Mouse (Mus musculus): Measurements from ENCODE around the gene Clic4. TPM values are rescaled to one million over a fixed set of nuclear protein-coding genes. Genes with fewer than 3 reads are reported as not detected.

Clic4 gene
- polyA plus RNA-seq, 1 experiment from 2014 or later = 107 TPM

- H3K36me3 ChIP-seq (ENCODE audit: control insufficient read depth, insufficient read depth, low read length) = no peaks in the 10 kb centered on the region
- H3K4me3 ChIP-seq (ENCODE audit: low read depth, low read length) = peak overlapping the region; percentile 29
- peaks cover 10% of the 10 kb centered on the region; the same call in 1 of the 2 replicates for H3K4me1 ChIP-seq (replicated peaks; ENCODE audit: control insufficient read depth, insufficient read depth, low read length)
- no peak overlapping the region for H3K27ac ChIP-seq (ENCODE audit: low read depth)
- ATAC-seq (replicated peaks; ENCODE audit: low FRiP score, low TSS enrichment, low read depth) (peak; percentile 33), DNase-seq (ENCODE audit: low spot score) (peak; percentile 93)
- peaks cover 23% of the 10 kb centered on the region for H3K27me3 ChIP-seq (replicated peaks; ENCODE audit: control insufficient read depth, insufficient read depth, low read length)
- H3K4me2 ChIP-seq (ENCODE audit: low read length) = peak overlapping the region; percentile 70
- 2% methylated on average over 47 of the region's 47 CpGs for WGBS
- H3K9ac ChIP-seq (ENCODE audit: low read length) = 0 out of 2 replicates have a peak overlapping the region, but pooled peaks have one; percentile 1
- 0 out of 2 replicates have a peak, but pooled peaks cover 6% of the 10 kb centered on the region for H3K9me3 ChIP-seq (ENCODE audit: control insufficient read depth, low read length)
Observed at GRCm38 (mm10) chr4:135205711-135206600, 66.7 kb downstream of the Clic4 start.

- no peak overlapping the region for H3K9ac ChIP-seq (ENCODE audit: low read length)
- peaks cover 10% of the 10 kb centered on the region; the same call in 1 of the 2 replicates for H3K4me1 ChIP-seq (replicated peaks; ENCODE audit: control insufficient read depth, insufficient read depth, low read length)
- H3K4me2 ChIP-seq (ENCODE audit: low read length) = no peak overlapping the region
- H3K27me3 ChIP-seq (replicated peaks; ENCODE audit: control insufficient read depth, insufficient read depth, low read length) = peaks cover 23% of the 10 kb centered on the region
- WGBS = 17% methylated on average over 5 of the region's 5 CpGs
- DNase-seq (ENCODE audit: low spot score) = no peak
- no peak overlapping the region for H3K4me3 ChIP-seq (ENCODE audit: low read depth, low read length)
- no peak for ATAC-seq (replicated peaks; ENCODE audit: low FRiP score, low TSS enrichment, low read depth)
- no peaks in the 10 kb centered on the region for H3K36me3 ChIP-seq (ENCODE audit: control insufficient read depth, insufficient read depth, low read length)
- H3K27ac ChIP-seq (ENCODE audit: low read depth) = no peak overlapping the region
- 0 out of 2 replicates have a peak, but pooled peaks cover under 1% of the 10 kb centered on the region for H3K9me3 ChIP-seq (ENCODE audit: control insufficient read depth, low read length)
Observed at GRCm38 (mm10) chr4:135205254-135205653, 67.4 kb downstream of the Clic4 start.

- Histone ChIP-seq H3K4me1 (replicated peaks; ENCODE audit: control insufficient read depth, insufficient read depth, low read length) (peaks cover 10% of the 10 kb centered on the region; the same call in 1 of the 2 replicates), H3K9me3 (ENCODE audit: control insufficient read depth, low read length) (no peaks in the 10 kb centered on the region), H3K4me2 (ENCODE audit: low read length) (no peak overlapping the region), H3K27me3 (replicated peaks; ENCODE audit: control insufficient read depth, insufficient read depth, low read length) (peaks cover 23% of the 10 kb centered on the region), H3K36me3 (ENCODE audit: control insufficient read depth, insufficient read depth, low read length) (no peaks in the 10 kb centered on the region), H3K9ac (ENCODE audit: low read length) (no peak overlapping the region), H3K27ac (ENCODE audit: low read depth) (no peak overlapping the region), H3K4me3 (ENCODE audit: low read depth, low read length) (no peak overlapping the region)
- WGBS = 60% methylated on average over 5 of the region's 5 CpGs
- DNase-seq (ENCODE audit: low spot score) = no peak
- ATAC-seq (replicated peaks; ENCODE audit: low FRiP score, low TSS enrichment, low read depth) = no peak
Observed at GRCm38 (mm10) chr4:135204666-135205065, 67.9 kb downstream of the Clic4 start.

GRCm38 (mm10) chr4:135203806-135204560 is 68.6 kb downstream of the Clic4 start:
- Histone ChIP-seq H3K36me3 (ENCODE audit: control insufficient read depth, insufficient read depth, low read length) (no peaks in the 10 kb centered on the region), H3K4me2 (ENCODE audit: low read length) (peak overlapping the region; percentile 73), H3K4me3 (ENCODE audit: low read depth, low read length) (peak overlapping the region; percentile 33), H3K27ac (ENCODE audit: low read depth) (no peak overlapping the region), H3K4me1 (replicated peaks; ENCODE audit: control insufficient read depth, insufficient read depth, low read length) (peaks cover 10% of the 10 kb centered on the region; the same call in 1 of the 2 replicates), H3K27me3 (replicated peaks; ENCODE audit: control insufficient read depth, insufficient read depth, low read length) (peaks cover 23% of the 10 kb centered on the region), H3K9me3 (ENCODE audit: control insufficient read depth, low read length) (no peaks in the 10 kb centered on the region), H3K9ac (ENCODE audit: low read length) (peak overlapping the region; percentile 25; the same call in 1 of the 2 replicates)
- ATAC-seq (replicated peaks; ENCODE audit: low FRiP score, low TSS enrichment, low read depth) (no peak), DNase-seq (ENCODE audit: low spot score) (peak; percentile 58)
- 13% methylated on average over 17 of the region's 17 CpGs for WGBS

- Histone ChIP-seq H3K36me3 (ENCODE audit: control insufficient read depth, insufficient read depth, low read length) (no peaks in the 10 kb centered on the region), H3K4me1 (replicated peaks; ENCODE audit: control insufficient read depth, insufficient read depth, low read length) (peaks cover 8% of the 10 kb centered on the region; the same call in 1 of the 2 replicates), H3K4me2 (ENCODE audit: low read length) (peak overlapping the region; percentile 73), H3K9ac (ENCODE audit: low read length) (peak overlapping the region; percentile 25; the same call in 1 of the 2 replicates), H3K27me3 (replicated peaks; ENCODE audit: control insufficient read depth, insufficient read depth, low read length) (peaks cover 23% of the 10 kb centered on the region), H3K9me3 (ENCODE audit: control insufficient read depth, low read length) (no peaks in the 10 kb centered on the region), H3K27ac (ENCODE audit: low read depth) (no peak overlapping the region), H3K4me3 (ENCODE audit: low read depth, low read length) (peak overlapping the region; percentile 33)
- DNase-seq (ENCODE audit: low spot score) (peak; percentile 71), ATAC-seq (replicated peaks; ENCODE audit: low FRiP score, low TSS enrichment, low read depth) (no peak)
- 4% methylated on average over 14 of the region's 14 CpGs for WGBS
Observed at GRCm38 (mm10) chr4:135203279-135203678, 69.3 kb downstream of the Clic4 start.

GRCm38 (mm10) chr4:135201771-135202170 is 70.8 kb downstream of the Clic4 start:
- no peaks in the 10 kb centered on the region for H3K9me3 ChIP-seq (ENCODE audit: control insufficient read depth, low read length)
- H3K36me3 ChIP-seq (ENCODE audit: control insufficient read depth, insufficient read depth, low read length) = no peaks in the 10 kb centered on the region
- ATAC-seq (replicated peaks; ENCODE audit: low FRiP score, low TSS enrichment, low read depth) (no peak), DNase-seq (ENCODE audit: low spot score) (no peak)
- peaks cover 8% of the 10 kb centered on the region; the same call in 1 of the 2 replicates for H3K4me1 ChIP-seq (replicated peaks; ENCODE audit: control insufficient read depth, insufficient read depth, low read length)
- H3K27ac ChIP-seq (ENCODE audit: low read depth) = no peak overlapping the region
- no peak overlapping the region for H3K4me2 ChIP-seq (ENCODE audit: low read length)
- H3K27me3 ChIP-seq (replicated peaks; ENCODE audit: control insufficient read depth, insufficient read depth, low read length) = peaks cover 21% of the 10 kb centered on the region
- WGBS = 62% methylated on average over 16 of the region's 16 CpGs
- no peak overlapping the region for H3K4me3 ChIP-seq (ENCODE audit: low read depth, low read length)
- no peak overlapping the region for H3K9ac ChIP-seq (ENCODE audit: low read length)

GRCm38 (mm10) chr4:135197857-135198256 is 74.8 kb downstream of the Clic4 start:
- Histone ChIP-seq H3K9me3 (ENCODE audit: control insufficient read depth, low read length) (0 out of 2 replicates have a peak, but pooled peaks cover 4% of the 10 kb centered on the region), H3K36me3 (ENCODE audit: control insufficient read depth, insufficient read depth, low read length) (no peaks in the 10 kb centered on the region), H3K4me2 (ENCODE audit: low read length) (no peak overlapping the region), H3K4me3 (ENCODE audit: low read depth, low read length) (no peak overlapping the region), H3K27ac (ENCODE audit: low read depth) (no peak overlapping the region), H3K27me3 (replicated peaks; ENCODE audit: control insufficient read depth, insufficient read depth, low read length) (no peaks in the 10 kb centered on the region), H3K9ac (ENCODE audit: low read length) (no peak overlapping the region), H3K4me1 (replicated peaks; ENCODE audit: control insufficient read depth, insufficient read depth, low read length) (no peaks in the 10 kb centered on the region)
- 71% methylated on average over 8 of the region's 8 CpGs for WGBS
- no peak for DNase-seq (ENCODE audit: low spot score)
- ATAC-seq (replicated peaks; ENCODE audit: low FRiP score, low TSS enrichment, low read depth) = no peak

- 0 out of 2 replicates have a peak, but pooled peaks cover 4% of the 10 kb centered on the region for H3K9me3 ChIP-seq (ENCODE audit: control insufficient read depth, low read length)
- H3K4me3 ChIP-seq (ENCODE audit: low read depth, low read length) = no peak overlapping the region
- no peak overlapping the region for H3K9ac ChIP-seq (ENCODE audit: low read length)
- 69% methylated on average over 5 of the region's 5 CpGs for WGBS
- H3K4me1 ChIP-seq (replicated peaks; ENCODE audit: control insufficient read depth, insufficient read depth, low read length) = no peaks in the 10 kb centered on the region
- H3K27ac ChIP-seq (ENCODE audit: low read depth) = no peak overlapping the region
- no peaks in the 10 kb centered on the region for H3K36me3 ChIP-seq (ENCODE audit: control insufficient read depth, insufficient read depth, low read length)
- no peaks in the 10 kb centered on the region for H3K27me3 ChIP-seq (replicated peaks; ENCODE audit: control insufficient read depth, insufficient read depth, low read length)
- ATAC-seq (replicated peaks; ENCODE audit: low FRiP score, low TSS enrichment, low read depth) = no peak
- H3K4me2 ChIP-seq (ENCODE audit: low read length) = no peak overlapping the region
- DNase-seq (ENCODE audit: low spot score) = no peak
Observed at GRCm38 (mm10) chr4:135192841-135193240, 79.8 kb downstream of the Clic4 start.
